Mouse (Mus musculus) left cerebral cortex, adult 9 months (tissue): ENCODE results near the gene Ap3b1.
A peak's percentile ranks its signal among the peaks of the same experiment; 100 is the strongest.

Source experiments
- DNase-seq, 2 experiments: peaks; one replicate each; pipeline ENCODE4 v3.0.0; 2022; ENCODE audit warnings: low spot score in 2 of 2

The Ap3b1 gene

GRCm38 (mm10) chr13:94539851-94540646 lies 181.3 kb downstream of the Ap3b1 start:
- no peak for DNase-seq

- no peak for DNase-seq
Measured at GRCm38 (mm10) chr13:94542061-94542460, 183.3 kb downstream of the Ap3b1 start.

DNA sequence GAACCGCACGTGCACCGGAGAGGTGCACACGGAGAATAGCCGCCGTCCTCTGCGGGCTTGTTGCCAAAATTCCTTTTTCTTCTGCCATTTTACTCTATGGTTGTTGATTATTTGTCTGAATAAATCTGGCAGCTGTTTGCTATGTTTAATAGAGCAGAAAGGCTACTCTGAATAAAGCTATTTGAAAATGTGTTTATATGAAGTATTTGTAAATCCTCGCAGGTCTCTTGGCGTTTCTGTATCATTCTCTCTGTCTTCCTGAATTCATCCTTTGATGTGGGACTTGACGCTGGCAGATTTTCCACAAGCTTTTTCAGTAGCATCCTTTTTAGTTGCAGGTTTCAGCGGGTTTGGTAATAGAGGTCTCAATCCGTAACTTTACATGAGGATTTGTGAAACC lies 185.5 kb downstream of the Ap3b1 start:
- DNase-seq, result no peak

GRCm38 (mm10) chr13:94545739-94546138 lies 187.0 kb downstream of the Ap3b1 start:
- no peak for DNase-seq

GRCm38 (mm10) chr13:94546246-94546645 lies 187.5 kb downstream of the Ap3b1 start:
- DNase-seq, result no peak

GRCm38 (mm10) chr13:94549580-94549979 lies 190.8 kb downstream of the Ap3b1 start:
- DNase-seq, result no peak

- DNase-seq, result no peak
Measured at GRCm38 (mm10) chr13:94550037-94550436, 191.3 kb downstream of the Ap3b1 start.

- peak in 1 of 2 experiments; percentile 89 for DNase-seq
Measured at GRCm38 (mm10) chr13:94560011-94560410, 201.3 kb downstream of the Ap3b1 start.

GRCm38 (mm10) chr13:94560878-94561277 lies 202.1 kb downstream of the Ap3b1 start:
- DNase-seq, result no peak

DNA sequence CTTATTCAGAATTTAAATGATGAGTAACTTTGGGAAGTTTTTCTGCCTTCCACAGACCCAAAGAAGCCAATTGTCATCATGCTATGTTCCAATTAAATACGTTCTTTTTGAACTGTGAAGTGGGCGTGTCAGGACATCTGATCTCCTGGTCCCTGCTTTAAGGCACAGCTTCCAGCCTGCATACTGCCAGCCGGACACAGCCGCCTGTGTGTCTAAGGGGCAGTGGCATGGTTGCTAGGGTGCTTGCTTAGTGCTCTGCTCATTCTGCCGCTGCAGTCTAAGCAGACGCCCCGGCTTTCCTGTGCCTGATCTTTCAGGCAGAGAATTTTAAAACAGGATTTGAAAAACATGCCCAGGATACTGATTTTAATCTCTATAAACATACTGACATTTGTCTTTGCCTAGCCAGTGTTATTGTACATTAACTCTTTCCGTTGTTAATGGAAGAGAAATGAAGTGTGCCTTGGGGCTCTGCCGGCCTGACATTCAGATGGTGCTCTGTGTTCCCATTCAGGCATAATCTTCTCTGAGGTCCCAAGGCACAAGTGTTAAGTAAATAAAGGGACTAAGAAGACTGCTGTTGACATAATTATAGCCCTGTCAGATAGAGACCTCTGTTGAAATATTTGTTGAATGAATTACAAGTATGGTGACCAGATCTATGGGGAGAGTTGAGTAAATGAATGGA lies 204.0 kb downstream of the Ap3b1 start:
- DNase-seq, result no peak

DNA sequence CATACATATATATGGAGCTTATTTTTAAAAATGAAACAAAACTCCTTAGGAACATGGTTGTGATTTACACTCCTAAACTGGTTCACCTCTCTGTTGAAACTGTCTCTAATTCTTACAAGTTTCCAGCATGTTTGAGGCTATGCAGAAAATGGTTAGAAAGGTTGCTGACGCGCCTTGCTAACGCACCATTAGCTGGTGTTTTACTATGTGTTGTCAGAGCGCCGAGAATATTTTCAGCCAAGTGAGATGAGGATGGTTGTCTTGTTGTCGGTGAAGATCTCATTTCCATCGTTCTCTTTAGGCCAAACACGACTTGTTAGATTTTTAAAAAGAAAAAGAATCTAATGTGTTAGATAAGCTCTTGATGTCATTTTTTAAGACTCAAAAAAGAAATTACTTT lies 205.1 kb downstream of the Ap3b1 start:
- no peak for DNase-seq

- no peak for DNase-seq
Measured at GRCm38 (mm10) chr13:94564351-94564994, 205.7 kb downstream of the Ap3b1 start.

GRCm38 (mm10) chr13:94565176-94565575 lies 206.4 kb downstream of the Ap3b1 start:
- DNase-seq, result no peak

- no peak for DNase-seq
Measured at GRCm38 (mm10) chr13:94565616-94566015, 206.9 kb downstream of the Ap3b1 start.

DNA sequence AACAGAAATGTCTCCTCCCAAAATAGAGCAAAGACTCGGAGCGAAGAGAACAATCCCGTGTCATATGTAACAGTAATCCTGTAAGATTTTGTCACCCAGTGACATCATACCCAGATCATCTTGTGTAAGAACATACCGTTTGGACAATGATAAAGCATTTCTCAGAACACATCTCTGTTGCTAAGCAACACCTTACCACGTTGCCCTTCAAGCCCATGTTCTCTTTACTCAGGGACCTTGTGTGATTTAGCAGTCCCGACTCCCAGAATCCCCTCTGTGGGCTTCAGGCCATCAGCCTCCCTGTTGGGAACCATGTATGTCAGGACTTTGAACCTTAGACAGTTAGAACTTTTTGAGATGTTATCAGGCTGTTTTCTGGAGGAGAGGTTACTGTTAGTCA lies 209.0 kb downstream of the Ap3b1 start:
- no peak for DNase-seq

DNA sequence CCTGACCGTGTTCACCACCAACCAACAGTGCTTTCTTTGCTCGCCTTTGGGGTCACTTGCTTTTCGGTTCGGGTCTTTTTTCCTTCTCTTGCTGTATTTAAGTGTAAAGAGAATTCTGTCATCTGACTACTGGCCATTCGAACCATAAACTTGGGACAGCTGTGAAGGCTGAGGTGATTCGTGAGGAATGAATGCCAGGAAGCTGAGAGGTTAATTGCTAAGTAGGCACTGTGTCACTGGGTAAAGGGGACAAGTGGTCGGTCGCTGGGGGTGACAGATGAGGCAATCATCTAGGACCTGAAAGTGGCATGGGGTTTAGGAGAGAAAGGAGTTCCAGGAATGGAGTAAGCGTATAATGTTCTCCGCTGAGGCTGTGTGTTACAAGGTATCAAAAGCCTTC lies 212.2 kb downstream of the Ap3b1 start:
- no peak for DNase-seq

GRCm38 (mm10) chr13:94573356-94573755 lies 214.6 kb downstream of the Ap3b1 start:
- peak in 1 of 2 experiments; percentile 63 for DNase-seq

DNA sequence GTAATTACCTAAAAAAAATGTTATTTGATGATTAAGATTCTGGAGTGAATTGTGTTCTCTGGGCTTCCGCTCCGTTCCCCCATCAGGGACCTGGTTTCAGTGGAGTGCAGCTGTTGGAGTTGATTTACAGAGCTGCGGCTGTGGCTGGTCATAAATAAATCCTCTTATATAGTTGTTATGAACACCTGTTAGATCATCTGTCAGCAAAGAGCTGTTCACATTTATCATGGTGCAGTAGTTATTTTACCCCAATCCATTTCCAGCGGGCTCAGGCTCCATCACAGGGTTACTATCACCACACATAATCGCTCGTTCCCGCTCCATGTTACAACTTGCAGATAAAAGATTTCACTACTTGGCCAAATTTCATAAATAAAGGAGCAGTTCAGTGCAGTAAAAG lies 215.1 kb downstream of the Ap3b1 start:
- no peak for DNase-seq

GRCm38 (mm10) chr13:94575607-94576398 lies 217.0 kb downstream of the Ap3b1 start:
- no peak for DNase-seq

GRCm38 (mm10) chr13:94576399-94577176 lies 217.8 kb downstream of the Ap3b1 start:
- no peak for DNase-seq

DNA sequence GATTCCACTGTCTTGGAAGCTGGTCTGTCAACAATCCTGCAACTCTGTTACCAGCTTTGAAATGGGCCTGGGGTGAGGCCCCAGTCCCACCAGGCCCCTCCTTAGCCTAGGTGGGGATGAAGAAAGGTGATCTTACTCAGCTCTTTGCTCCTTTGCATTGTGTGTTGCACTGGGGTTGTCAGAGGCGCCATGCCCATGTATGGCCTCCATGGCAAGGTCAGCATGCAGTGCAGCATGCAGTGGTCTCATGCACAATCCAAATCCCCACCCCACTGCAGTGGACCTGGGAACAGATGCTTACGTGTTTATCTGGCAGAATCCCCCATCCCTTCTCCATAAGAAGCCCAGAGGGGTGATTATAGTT lies 218.4 kb downstream of the Ap3b1 start:
- DNase-seq, result no peak
